Mouse (Mus musculus) lung, embryonic 15.5 days (tissue): ENCODE measurements around the gene Epb41l4b. TPM values are rescaled to one million over a fixed set of nuclear protein-coding genes. Genes with fewer than 3 reads are reported as not detected.

Experiments used
- ATAC-seq: fragments of 200-750 bp; cut with Nextera tagmentation; 2 replicates; pipeline ENCODE4 v1.8.0; 2017; ENCODE audit warnings: moderate number of reproducible peaks, borderline replicate concordance; ENCODE audit not compliant: low FRiP score, low TSS enrichment; ENCODE audit errors: extremely low read depth
- H3K27ac ChIP-seq: fragments of 300-500 bp; sonication (generic); 2 replicates; pipeline ENCODE4 v1.5.1; 2015; ENCODE audit warnings: moderate library complexity, mild to moderate bottlenecking, inconsistent platforms
- H3K27me3 ChIP-seq: fragments of 300-500 bp; sonication (generic); 2 replicates; pipeline ENCODE4 v1.6.1; 2015; ENCODE audit warnings: inconsistent platforms
- H3K36me3 ChIP-seq: fragments of 300-500 bp; sonication (generic); 2 replicates; pipeline ENCODE4 v1.6.1; 2015; ENCODE audit warnings: inconsistent platforms
- H3K4me1 ChIP-seq: fragments of 300-500 bp; sonication (generic); 2 replicates; pipeline ENCODE4 v1.6.1; 2015; ENCODE audit warnings: inconsistent platforms
- H3K4me2 ChIP-seq: fragments of 300-500 bp; sonication (generic); 2 replicates; pipeline ENCODE4 v1.6.1; 2015; ENCODE audit warnings: inconsistent platforms, mild to moderate bottlenecking, moderate library complexity
- H3K4me3 ChIP-seq: fragments of 300-500 bp; sonication (generic); 2 replicates; pipeline ENCODE4 v1.5.1; 2015; ENCODE audit warnings: mild to moderate bottlenecking, inconsistent platforms
- H3K9ac ChIP-seq: fragments of 300-500 bp; sonication (generic); 2 replicates; pipeline ENCODE4 v1.6.1; 2015; ENCODE audit warnings: inconsistent platforms
- H3K9me3 ChIP-seq: fragments of 300-500 bp; sonication (generic); 2 replicates; pipeline ENCODE4 v1.6.1; 2016; ENCODE audit warnings: inconsistent platforms
- WGBS: fragments of 180-500 bp; shearing (Covaris S2); methylation state at CpG from one replicate; pipeline ENCODE4 v1.1.7; 2015; 5-methylcytosine and 5-hydroxymethylcytosine counted together
- polyA plus RNA-seq: library from polyadenylated mRNA; unstranded; fragments of >200 nt; fragmentation: Nextera tagmentation; extraction: Ambion mirVana; gene quantifications from 2 replicates; pipeline ENCODE4 v1.2.1, GENCODE M21; 2015

The Epb41l4b gene
- polyA plus RNA-seq, 1 experiment from 2014 or later: 1.4 TPM

GRCm38 (mm10) chr4:57070640-57071039 is 72.6 kb downstream of the Epb41l4b start:
- H3K9me3 ChIP-seq: no peaks in the 10 kb centered on the region

GRCm38 (mm10) chr4:57068397-57068796 is 74.8 kb downstream of the Epb41l4b start:
- H3K4me2 ChIP-seq: no peak overlapping the region; the same call in 1 of the 2 replicates

More at GRCm38 (mm10) chr4:57070640-57071039, 72.6 kb downstream of the Epb41l4b start:
- H3K27me3 ChIP-seq: peaks cover 46% of the 10 kb centered on the region; the same call in 1 of the 2 replicates
- no peak overlapping the region for H3K27ac ChIP-seq
- WGBS: 77% methylated on average over 6 of the region's 6 CpGs
- no peaks in the 10 kb centered on the region for H3K36me3 ChIP-seq
- H3K4me3 ChIP-seq: no peak overlapping the region
- no peak overlapping the region for H3K9ac ChIP-seq
- no peak overlapping the region for H3K4me2 ChIP-seq
- H3K4me1 ChIP-seq: peaks cover 22% of the 10 kb centered on the region
- ATAC-seq: no peak

GRCm38 (mm10) chr4:57067801-57068200 is 75.4 kb downstream of the Epb41l4b start:
- no peaks in the 10 kb centered on the region for H3K9me3 ChIP-seq
- H3K27ac ChIP-seq: peak overlapping the region; percentile 55; the same call in 1 of the 2 replicates
- peaks cover 55% of the 10 kb centered on the region; the same call in 1 of the 2 replicates for H3K27me3 ChIP-seq
- peaks cover 15% of the 10 kb centered on the region for H3K4me1 ChIP-seq
- no peaks in the 10 kb centered on the region for H3K36me3 ChIP-seq
- H3K4me3 ChIP-seq: no peak overlapping the region
- WGBS: 55% methylated on average over 5 of the region's 5 CpGs
- ATAC-seq: peak; percentile 51; the same call in 1 of the 2 replicates
- no peak overlapping the region for H3K9ac ChIP-seq
- H3K4me2 ChIP-seq: no peak overlapping the region; the same call in 1 of the 2 replicates

More at GRCm38 (mm10) chr4:57068397-57068796, 74.8 kb downstream of the Epb41l4b start:
- no peaks in the 10 kb centered on the region for H3K9me3 ChIP-seq
- no peaks in the 10 kb centered on the region for H3K36me3 ChIP-seq
- peaks cover 55% of the 10 kb centered on the region; the same call in 1 of the 2 replicates for H3K27me3 ChIP-seq
- no peak for ATAC-seq
- H3K4me1 ChIP-seq: peaks cover 16% of the 10 kb centered on the region
- H3K27ac ChIP-seq: peak overlapping the region; percentile 55; the same call in 1 of the 2 replicates
- H3K9ac ChIP-seq: no peak overlapping the region
- 39% methylated on average over 7 of the region's 7 CpGs for WGBS
- no peak overlapping the region for H3K4me3 ChIP-seq

GRCm38 (mm10) chr4:57066936-57067335 is 76.3 kb downstream of the Epb41l4b start:
- H3K4me3 ChIP-seq: no peak overlapping the region
- H3K27me3 ChIP-seq: peaks cover 50% of the 10 kb centered on the region; the same call in 1 of the 2 replicates
- ATAC-seq: no peak
- no peaks in the 10 kb centered on the region for H3K36me3 ChIP-seq
- H3K4me1 ChIP-seq: peaks cover 15% of the 10 kb centered on the region
- no peak overlapping the region for H3K9ac ChIP-seq
- 58% methylated on average over 2 of the region's 2 CpGs for WGBS
- no peaks in the 10 kb centered on the region for H3K9me3 ChIP-seq
- no peak overlapping the region for H3K27ac ChIP-seq
- no peak overlapping the region for H3K4me2 ChIP-seq

GRCm38 (mm10) chr4:57065273-57065672 is 78.0 kb downstream of the Epb41l4b start:
- Histone ChIP-seq H3K4me3 (no peak overlapping the region), H3K4me1 (peaks cover 15% of the 10 kb centered on the region), H3K27ac (no peak overlapping the region), H3K9me3 (no peaks in the 10 kb centered on the region), H3K4me2 (no peak overlapping the region), H3K9ac (no peak overlapping the region), H3K36me3 (no peaks in the 10 kb centered on the region), H3K27me3 (peaks cover 43% of the 10 kb centered on the region)
- 32% methylated on average over 4 of the region's 4 CpGs for WGBS
- no peak for ATAC-seq

- H3K4me3 ChIP-seq: no peak overlapping the region
- no peak for ATAC-seq
- no peak overlapping the region for H3K27ac ChIP-seq
- WGBS: 18% methylated on average over 2 of the region's 2 CpGs
- no peaks in the 10 kb centered on the region for H3K9me3 ChIP-seq
- H3K4me2 ChIP-seq: no peak overlapping the region
- no peaks in the 10 kb centered on the region for H3K36me3 ChIP-seq
- peaks cover 15% of the 10 kb centered on the region for H3K4me1 ChIP-seq
- H3K27me3 ChIP-seq: peaks cover 41% of the 10 kb centered on the region
- H3K9ac ChIP-seq: no peak overlapping the region
Measured at GRCm38 (mm10) chr4:57064830-57065229, 78.4 kb downstream of the Epb41l4b start.

GRCm38 (mm10) chr4:57060319-57060831 is 82.9 kb downstream of the Epb41l4b start:
- no peak overlapping the region for H3K4me2 ChIP-seq
- H3K9me3 ChIP-seq: no peaks in the 10 kb centered on the region
- H3K27ac ChIP-seq: no peak overlapping the region
- H3K9ac ChIP-seq: no peak overlapping the region
- no peak overlapping the region for H3K4me3 ChIP-seq
- H3K36me3 ChIP-seq: no peaks in the 10 kb centered on the region
- 59% methylated on average over 15 of the region's 15 CpGs for WGBS
- H3K27me3 ChIP-seq: peaks cover 19% of the 10 kb centered on the region
- no peaks in the 10 kb centered on the region for H3K4me1 ChIP-seq
- no peak for ATAC-seq

- 66% methylated on average over 2 of the region's 2 CpGs for WGBS
- H3K9ac ChIP-seq: no peak overlapping the region
- H3K27ac ChIP-seq: no peak overlapping the region
- H3K27me3 ChIP-seq: peaks cover 21% of the 10 kb centered on the region
- H3K4me2 ChIP-seq: no peak overlapping the region
- H3K4me1 ChIP-seq: no peaks in the 10 kb centered on the region
- H3K9me3 ChIP-seq: no peaks in the 10 kb centered on the region
- no peak for ATAC-seq
- H3K4me3 ChIP-seq: no peak overlapping the region
- H3K36me3 ChIP-seq: no peaks in the 10 kb centered on the region
Measured at GRCm38 (mm10) chr4:57058623-57059022, 84.6 kb downstream of the Epb41l4b start.

- H3K9ac ChIP-seq: no peak overlapping the region
- peaks cover 19% of the 10 kb centered on the region for H3K27me3 ChIP-seq
- ATAC-seq: no peak
- no peaks in the 10 kb centered on the region for H3K4me1 ChIP-seq
- H3K4me3 ChIP-seq: no peak overlapping the region
- H3K36me3 ChIP-seq: no peaks in the 10 kb centered on the region
- no peaks in the 10 kb centered on the region for H3K9me3 ChIP-seq
- no peak overlapping the region for H3K27ac ChIP-seq
- 89% methylated on average over 4 of the region's 4 CpGs for WGBS
- H3K4me2 ChIP-seq: no peak overlapping the region
Measured at GRCm38 (mm10) chr4:57057637-57058036, 85.6 kb downstream of the Epb41l4b start.

- no peak overlapping the region for H3K9ac ChIP-seq
- 61% methylated on average over 7 of the region's 7 CpGs for WGBS
- H3K4me2 ChIP-seq: no peak overlapping the region
- no peak overlapping the region for H3K27ac ChIP-seq
- no peaks in the 10 kb centered on the region for H3K4me1 ChIP-seq
- no peaks in the 10 kb centered on the region for H3K9me3 ChIP-seq
- peaks cover 14% of the 10 kb centered on the region for H3K27me3 ChIP-seq
- ATAC-seq: no peak
- no peak overlapping the region for H3K4me3 ChIP-seq
- no peaks in the 10 kb centered on the region for H3K36me3 ChIP-seq
Measured at GRCm38 (mm10) chr4:57055635-57056034, 87.6 kb downstream of the Epb41l4b start.

- H3K4me2 ChIP-seq: no peak overlapping the region
- WGBS: 64% methylated on average over 5 of the region's 5 CpGs
- ATAC-seq: no peak
- H3K9ac ChIP-seq: no peak overlapping the region
- H3K27me3 ChIP-seq: no peaks in the 10 kb centered on the region
- no peak overlapping the region for H3K27ac ChIP-seq
- H3K36me3 ChIP-seq: no peaks in the 10 kb centered on the region
- no peaks in the 10 kb centered on the region for H3K4me1 ChIP-seq
- H3K9me3 ChIP-seq: no peaks in the 10 kb centered on the region
- H3K4me3 ChIP-seq: no peak overlapping the region
Measured at GRCm38 (mm10) chr4:57049281-57049921, 93.8 kb downstream of the Epb41l4b start.

- no peak overlapping the region for H3K4me2 ChIP-seq
- H3K36me3 ChIP-seq: no peaks in the 10 kb centered on the region
- 59% methylated on average over 6 of the region's 6 CpGs for WGBS
- H3K27ac ChIP-seq: no peak overlapping the region
- ATAC-seq: no peak
- no peaks in the 10 kb centered on the region for H3K9me3 ChIP-seq
- H3K4me1 ChIP-seq: no peaks in the 10 kb centered on the region
- no peaks in the 10 kb centered on the region for H3K27me3 ChIP-seq
- H3K9ac ChIP-seq: no peak overlapping the region
- H3K4me3 ChIP-seq: no peak overlapping the region
Measured at GRCm38 (mm10) chr4:57048566-57048965, 94.7 kb downstream of the Epb41l4b start.
